Mouse (Mus musculus) cerebellum, postnatal 4 days (tissue): ENCODE results near the gene Clec2d.
A peak's percentile ranks its signal among the peaks of the same experiment; 100 is the strongest.
"Not testable (repeated sequence)": the region's sequence is repeated elsewhere in the genome, so short reads cannot be mapped to it uniquely, and the experiment has no call there.

Experiments used
- DNase-seq, 2 experiments: peaks; one replicate each; pipeline ENCODE4 v3.0.0; 2022; ENCODE audit warnings: low spot score in 2 of 2, mixed read lengths in 1 of 2

Gene Clec2d

DNA sequence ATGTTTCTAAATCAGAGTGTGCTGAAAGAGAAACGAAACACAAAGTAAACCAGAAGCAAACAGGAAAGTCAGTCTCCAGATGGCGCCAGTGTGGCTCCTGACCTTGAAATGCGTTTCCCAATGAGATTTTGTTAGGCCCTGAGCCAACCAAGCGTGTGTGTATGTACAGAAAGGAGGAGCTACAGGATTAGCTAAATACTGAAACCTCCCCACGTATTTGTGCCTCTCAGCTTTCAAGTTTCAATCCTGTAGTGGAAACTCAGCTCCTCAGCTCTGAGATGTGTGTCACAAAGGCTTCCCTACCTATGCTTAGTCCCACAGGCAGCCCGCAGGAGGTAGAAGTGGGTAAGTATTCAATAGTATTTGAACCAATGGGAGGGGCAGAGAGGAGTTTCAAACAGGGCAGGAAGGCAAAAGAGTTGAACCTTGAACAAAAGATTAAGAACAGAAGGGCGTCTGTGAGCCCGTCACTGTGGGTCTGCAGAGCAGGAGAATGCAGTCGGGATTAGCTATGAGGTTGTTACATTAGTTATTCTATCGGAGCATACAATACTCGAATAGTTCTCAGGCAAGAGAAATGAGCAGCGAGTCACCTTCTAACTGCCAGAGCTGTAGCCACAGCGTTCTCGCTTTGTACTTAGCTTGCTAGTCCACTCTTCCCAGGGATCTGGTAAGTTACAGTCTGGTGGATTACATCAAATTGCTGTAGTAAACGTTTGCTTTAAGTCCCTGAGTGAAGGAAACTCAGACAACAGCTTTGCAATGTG lies at the start of gene Clec2d:
Clec2d (plus strand) TSS at position 213 of the 767 bp plus-strand sequence.
- peak in 1 of 2 experiments; percentile 54 for DNase-seq

DNA sequence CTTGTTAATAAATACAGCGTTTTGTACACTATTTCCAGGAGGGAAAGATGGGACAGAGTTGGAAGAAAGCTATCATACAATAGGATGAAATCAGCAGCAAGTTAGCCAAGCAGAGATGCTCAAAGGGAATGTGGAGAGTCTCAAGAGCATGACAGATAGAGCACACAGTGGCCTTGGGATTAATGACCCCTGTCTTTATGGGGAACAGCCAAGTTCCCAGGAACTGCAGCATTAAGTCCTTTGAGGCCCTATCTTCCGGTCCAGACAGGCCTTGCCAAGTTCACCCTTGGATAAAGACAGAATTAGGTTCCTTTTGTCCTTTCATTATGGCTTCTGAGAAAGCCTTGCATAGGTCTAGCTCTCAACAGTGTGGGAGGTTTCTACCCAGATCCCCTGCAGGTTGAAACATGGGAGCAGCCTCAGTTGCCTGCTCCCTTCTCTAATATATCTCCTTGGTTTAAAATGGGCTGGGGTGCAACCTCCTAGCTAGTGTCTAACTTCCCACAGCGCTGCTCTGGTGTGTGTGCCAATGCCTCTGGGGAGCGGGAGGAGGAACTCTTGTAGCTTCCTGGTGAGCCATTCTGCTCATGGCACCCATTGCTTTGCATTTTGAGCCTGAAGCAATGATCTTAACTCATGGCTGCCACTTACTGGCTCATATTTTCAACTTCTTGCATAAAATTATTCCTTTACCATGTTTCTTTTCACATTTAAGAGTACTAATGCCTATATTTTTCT lies 47.6 kb upstream of the Clec2d start:
- DNase-seq: no peak

GRCm38 (mm10) chr6:129146812-129147211 lies 33.6 kb upstream of the Clec2d start:
- no peak for DNase-seq

DNA sequence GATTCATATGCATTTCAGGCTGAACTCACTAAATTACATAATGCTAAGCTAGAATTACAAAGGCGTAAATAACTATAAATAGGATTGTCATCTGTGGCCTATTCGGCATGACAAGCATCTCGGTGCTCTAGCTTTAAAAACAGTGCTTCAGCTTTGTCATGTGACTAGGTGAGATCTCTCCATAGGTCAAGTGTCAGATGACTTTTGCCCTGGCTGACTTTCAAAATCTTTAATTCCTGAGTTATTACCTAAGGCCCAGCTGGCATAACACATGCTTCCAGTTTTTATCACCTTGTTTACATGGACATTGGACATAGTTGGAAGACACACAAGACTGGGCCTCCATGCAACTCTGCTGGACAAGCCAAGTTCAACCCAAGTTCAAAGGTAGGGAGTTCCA lies 20.3 kb upstream of the Clec2d start:
- DNase-seq: no peak

DNA sequence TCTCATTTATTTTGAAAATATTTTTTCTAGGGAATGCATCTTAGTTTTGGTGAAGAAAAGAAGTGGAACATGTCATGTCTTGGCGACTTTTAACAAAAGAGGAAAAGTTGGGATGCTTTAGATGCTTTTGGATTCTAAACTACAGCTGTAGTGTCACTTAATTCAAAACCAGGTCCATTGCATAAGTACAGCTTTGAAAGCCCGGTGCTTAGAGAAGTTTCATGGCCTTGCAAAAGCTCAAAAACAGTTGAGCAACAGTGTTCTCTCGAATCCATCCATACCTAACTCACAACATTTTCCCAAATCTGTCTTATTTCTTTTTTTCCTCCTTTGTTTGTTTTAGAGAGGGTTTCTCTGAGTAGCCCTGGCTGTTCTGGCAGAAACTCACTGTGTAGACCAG lies 19.3 kb upstream of the Clec2d start:
- DNase-seq: no peak

DNA sequence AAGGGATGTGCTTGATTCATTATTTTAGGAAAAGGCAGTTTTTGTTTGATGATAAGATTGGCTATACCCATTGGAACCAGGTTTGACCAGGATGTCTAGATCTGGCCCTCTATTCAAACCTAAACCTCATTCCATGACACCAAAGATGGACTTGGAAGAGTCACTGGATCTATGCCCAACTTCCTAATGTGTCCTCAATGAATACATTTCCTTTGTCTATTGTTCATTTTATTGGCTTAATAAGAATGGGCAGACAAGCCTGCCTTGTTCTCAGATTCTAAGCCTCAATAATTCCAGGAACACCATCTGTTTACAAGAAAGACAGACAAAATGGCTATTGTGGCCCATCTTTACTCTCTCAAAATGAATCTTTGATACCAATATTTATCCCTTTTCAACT lies 18.5 kb upstream of the Clec2d start:
- no peak for DNase-seq

DNA sequence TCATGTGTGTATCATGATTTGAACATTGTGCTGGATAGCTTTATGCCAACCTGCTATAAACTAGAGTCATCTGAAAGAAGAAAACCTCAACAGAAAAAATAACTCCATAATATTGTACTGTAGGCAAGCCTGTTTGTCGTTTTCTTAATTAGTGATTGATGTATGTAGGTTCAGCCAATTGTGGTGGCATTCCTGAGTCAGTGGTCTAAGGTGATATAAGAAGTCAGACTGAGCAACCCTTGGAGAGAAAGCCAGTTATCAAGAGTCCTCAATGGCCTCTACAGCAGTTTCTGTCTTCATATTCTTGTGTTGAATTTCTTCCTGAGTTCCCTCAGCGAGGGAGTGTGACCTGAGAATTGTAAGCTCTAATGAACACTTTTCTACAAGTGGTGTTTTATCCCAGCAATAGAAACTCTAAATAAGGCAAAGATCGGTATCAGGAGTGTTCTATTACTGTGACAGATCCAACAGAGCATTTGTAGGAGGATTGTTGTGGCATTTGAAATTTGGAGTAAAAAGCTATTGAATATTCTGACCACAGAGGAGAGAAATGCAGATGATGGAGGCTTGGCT lies 17.7 kb upstream of the Clec2d start:
- no peak for DNase-seq

GRCm38 (mm10) chr6:129163606-129164005 lies 16.8 kb upstream of the Clec2d start:
- no peak for DNase-seq

DNA sequence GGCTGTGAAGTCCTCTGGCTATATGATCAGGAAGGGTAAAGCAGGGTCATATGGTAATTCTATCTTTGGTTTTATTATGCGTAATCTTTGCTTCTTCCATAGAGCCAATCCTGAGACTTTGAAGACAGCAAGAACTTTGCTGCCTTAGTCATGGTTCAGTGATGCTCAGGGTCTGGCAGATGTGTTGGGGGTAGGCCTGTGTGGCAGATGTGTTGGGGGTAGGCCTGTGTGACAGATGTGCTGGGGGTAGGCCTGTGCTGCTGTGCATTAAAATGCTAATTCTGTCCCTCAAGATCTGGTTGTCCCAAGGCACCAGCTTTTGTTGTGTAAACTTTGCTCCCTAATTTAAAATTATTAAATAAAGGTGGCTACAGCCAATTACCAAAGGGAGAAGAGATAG lies 9.5 kb upstream of the Clec2d start:
- no peak for DNase-seq

GRCm38 (mm10) chr6:129171675-129172074 lies 8.7 kb upstream of the Clec2d start:
- DNase-seq: no peak

DNA sequence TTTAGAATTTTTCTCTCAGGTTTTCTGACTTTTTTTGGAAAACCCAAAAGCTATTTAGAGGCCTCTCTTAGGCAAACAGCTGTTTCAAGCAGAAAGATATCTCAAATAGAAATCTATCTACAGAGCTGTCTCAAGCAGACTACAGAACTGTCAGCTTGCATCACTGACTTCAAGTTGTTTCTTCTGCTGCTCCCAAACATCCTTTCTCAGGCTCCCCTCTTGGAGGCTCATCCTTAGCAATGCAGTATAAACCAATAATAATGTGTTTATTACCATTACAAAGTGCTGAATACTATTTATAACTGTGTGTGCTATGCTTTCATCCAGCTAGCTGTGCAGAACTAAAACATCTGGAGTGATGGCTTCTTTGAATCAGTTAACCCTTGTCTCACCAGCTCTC lies 5.6 kb upstream of the Clec2d start:
- no peak for DNase-seq

- no peak for DNase-seq
These were observed 4.8 kb upstream of the Clec2d start for GRCm38 (mm10) chr6:129175612-129176011.

- DNase-seq: no peak
These were observed 3.8 kb upstream of the Clec2d start for GRCm38 (mm10) chr6:129176621-129177020.

- no peak for DNase-seq
These were observed 1.1 kb upstream of the Clec2d start for GRCm38 (mm10) chr6:129179281-129179680.

GRCm38 (mm10) chr6:129179831-129180230 lies 584 bp upstream of the Clec2d start:
- not testable (repeated sequence) for DNase-seq

DNA sequence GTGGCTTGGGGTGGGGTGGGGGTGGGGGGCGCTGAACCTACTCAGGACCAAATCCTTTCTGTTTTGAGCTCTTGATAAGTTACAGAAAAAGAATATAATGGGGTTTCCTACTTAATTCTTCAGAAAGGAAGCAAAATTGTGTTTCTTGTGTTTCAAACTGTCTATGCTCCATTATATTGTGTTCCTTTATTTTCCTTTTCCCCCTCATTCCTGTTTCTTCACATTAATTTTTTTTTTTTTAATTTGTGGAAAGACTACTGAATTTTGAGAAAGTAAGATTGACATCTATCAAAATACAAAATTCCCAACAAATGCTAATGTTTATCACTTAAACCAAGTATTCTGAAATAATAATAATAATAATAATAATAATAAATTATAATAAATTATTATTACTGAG lies 834 bp downstream of the Clec2d start:
- DNase-seq: no peak

GRCm38 (mm10) chr6:129181683-129182082 lies 1.3 kb downstream of the Clec2d start:
- no peak for DNase-seq

DNA sequence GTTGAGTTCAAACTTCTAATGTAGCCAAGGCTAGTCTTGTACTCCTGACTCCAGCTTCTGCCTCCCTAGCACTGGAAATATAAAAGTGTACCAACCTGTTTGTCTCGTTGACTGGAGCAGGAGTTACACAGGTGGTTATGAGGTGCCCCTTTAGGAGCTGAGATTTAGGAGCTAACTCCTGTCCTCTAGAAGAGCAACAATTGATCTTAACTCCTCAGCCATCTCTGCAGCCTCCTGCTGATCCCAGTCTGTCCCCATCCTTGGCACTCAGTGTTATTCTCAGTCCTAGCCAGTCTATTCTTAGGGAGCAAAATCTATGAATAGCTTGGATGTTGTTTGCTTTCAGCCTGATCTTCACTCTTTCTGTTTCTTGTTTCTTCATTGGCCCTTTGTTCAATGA lies 2.1 kb downstream of the Clec2d start:
- no peak for DNase-seq

DNA sequence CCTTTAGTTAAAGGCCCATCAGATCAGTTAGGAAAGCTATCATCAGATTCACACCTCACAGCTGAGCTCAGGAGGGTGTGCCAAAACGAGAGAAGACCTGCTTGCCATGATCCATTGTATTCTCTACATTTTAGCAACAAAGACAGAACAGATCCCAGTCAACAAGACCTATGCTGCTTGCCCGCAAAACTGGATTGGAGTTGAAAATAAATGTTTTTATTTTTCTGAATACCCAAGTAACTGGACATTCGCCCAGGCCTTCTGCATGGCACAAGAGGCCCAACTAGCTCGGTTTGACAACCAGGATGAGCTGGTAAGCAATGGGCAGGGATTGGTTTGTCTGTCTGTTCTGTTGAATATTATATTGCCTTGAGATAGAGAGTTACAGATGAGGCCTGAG lies 3.6 kb downstream of the Clec2d start:
- not testable (repeated sequence) for DNase-seq

DNA sequence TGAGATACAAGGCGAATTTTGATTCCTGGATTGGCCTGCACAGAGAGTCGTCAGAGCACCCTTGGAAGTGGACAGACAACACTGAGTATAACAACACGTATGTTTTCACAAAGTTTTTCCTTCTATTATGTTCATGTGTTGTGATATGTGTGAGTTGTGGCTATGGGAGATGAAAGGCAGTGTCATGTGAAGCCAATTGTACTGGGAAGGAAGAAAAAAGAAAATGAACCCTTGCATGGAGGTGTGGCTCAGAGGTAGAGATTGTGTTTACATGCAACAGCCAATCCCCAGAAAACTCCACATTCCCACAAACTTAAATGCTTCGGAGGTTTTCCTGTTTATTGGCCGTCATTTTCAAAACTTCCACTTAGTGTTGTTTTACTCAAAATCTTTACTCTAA lies 4.4 kb downstream of the Clec2d start:
- no peak for DNase-seq

GRCm38 (mm10) chr6:129186022-129186421 lies 5.6 kb downstream of the Clec2d start:
- no peak for DNase-seq

GRCm38 (mm10) chr6:129186457-129187199 lies 6.2 kb downstream of the Clec2d start:
- no peak for DNase-seq
